Mouse (Mus musculus) megakaryocyte, embryonic 14.5 days (primary cell): ENCODE data around the gene Dock9.

ENCODE experiments used
- FLI1 ChIP-seq: IDR thresholded peaks from 2 replicates; pipeline ENCODE4 v1.6.1; 2012; ENCODE audit warnings: low read length, inconsistent platforms, mixed read lengths
- GATA1 ChIP-seq: IDR thresholded peaks from 3 replicates; pipeline ENCODE4 v1.6.1; 2012; ENCODE audit warnings: mixed read lengths, low read length, inconsistent platforms, borderline replicate concordance

DNA sequence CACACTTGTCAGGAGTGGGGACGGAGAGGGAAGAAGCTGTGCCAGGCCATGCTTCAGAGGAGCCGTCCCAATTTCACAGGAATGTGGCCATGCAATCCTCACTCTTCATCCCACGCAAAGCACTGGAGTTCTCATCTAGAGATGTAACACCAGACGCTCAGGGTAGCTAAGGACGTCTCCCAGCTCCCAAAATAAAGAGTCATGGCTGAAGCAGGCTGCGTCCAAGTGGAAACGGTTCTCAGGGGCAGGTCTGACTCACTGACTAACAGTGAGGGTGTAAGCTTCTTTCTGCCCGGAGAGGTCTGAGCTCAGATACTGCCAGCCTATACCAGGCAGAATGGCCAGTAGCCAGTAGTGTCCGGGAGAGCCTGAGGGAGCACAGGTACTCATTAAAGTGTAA lies 201.0 kb downstream of the Dock9 start:
- TF ChIP-seq GATA1 (no peak), FLI1 (no peak)
